Mouse (Mus musculus): ENCODE measurements around the gene Atg7. TPM values are rescaled to one million over a fixed set of nuclear protein-coding genes. Genes with fewer than 3 reads are reported as not detected.

Atg7 gene
- total and polyA plus RNA-seq, 3 experiments, result 11.1 to 15.7 (median 14.8) TPM

DNA sequence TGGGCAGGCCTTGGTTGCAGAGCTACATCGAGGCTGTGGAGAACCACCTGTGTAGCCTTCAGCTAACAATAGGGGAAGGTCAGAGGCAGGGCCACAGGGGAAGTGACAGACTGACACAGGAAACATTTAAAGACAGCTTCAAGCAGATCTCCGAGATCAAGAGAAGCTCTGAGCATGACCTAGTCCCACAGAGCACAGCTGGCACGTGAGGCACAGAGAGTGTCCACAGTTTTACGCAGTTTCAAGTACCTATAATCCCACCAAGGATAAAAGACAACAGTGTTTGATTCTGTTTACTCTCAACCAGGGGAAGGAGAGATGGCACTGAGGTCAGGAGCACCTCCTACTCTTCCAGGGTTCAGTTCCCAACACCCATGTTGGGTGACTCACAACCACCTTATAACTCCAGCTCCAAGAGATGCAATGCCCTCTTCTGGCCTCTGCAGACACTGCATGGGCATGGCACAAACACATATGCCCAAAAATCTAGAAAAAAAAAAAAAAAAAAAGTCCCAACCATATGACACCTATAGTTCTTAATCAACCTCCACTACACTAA is 251.7 kb downstream of the Atg7 start:
- Histone ChIP-seq H3K9me3 (replicated peaks; ENCODE audit: low read length) (peaks cover 6% of the 10 kb centered on the region), H3K27me3 (replicated peaks) (no peaks in the 10 kb centered on the region), H3K4me2 (ENCODE audit: insufficient read depth, low read depth, poor library complexity, severe bottlenecking) (peak overlapping the region; percentile 48; the same call in 1 of the 2 replicates), H3K79me2 (replicated peaks; ENCODE audit: control insufficient read depth, extremely low read depth, insufficient read depth, poor library complexity, severe bottlenecking) (peaks cover 82% of the 10 kb centered on the region), H3K4me1 (ENCODE audit: control insufficient read depth in 1 of 2, insufficient read depth in 2 of 2) (peaks cover 41 to 69% of the 10 kb centered on the region in 2 experiments), H3K27ac (ENCODE audit: insufficient read depth, low read depth) (peak overlapping the region; percentile 62), H3K36me3 (replicated peaks in 1 of 2; ENCODE audit: control insufficient read depth in 1 of 2, insufficient read depth in 1 of 2, low read length in 1 of 2) (peaks cover 6 to 56% of the 10 kb centered on the region in 2 experiments), H3K4me3 (replicated peaks in 1 of 3; ENCODE audit: low read depth in 2 of 3, low read length in 2 of 3, poor library complexity in 1 of 3) (peak overlapping the region in 1 of 3 experiments; percentile 4), H3K9ac (ENCODE audit: insufficient read depth, low read depth) (no peak overlapping the region)
- in situ Hi-C loops (cut with MboI; ENCODE audit: low pct_ligation_motif_present, low pct_unique_long_range_greater_than_20kb, low sequenced_read_pairs) (no loop called here), dilution Hi-C loops (cut with MboI; ENCODE audit: extremely low pct_ligation_motif_present, extremely low pct_unique_long_range_greater_than_20kb, low sequenced_read_pairs) (no loop called here)
- no peak for DNase-seq (ENCODE audit: extremely low read depth)
- TF ChIP-seq USF1 (IDR thresholded peaks at IDR 0.05; ENCODE audit: low read depth, low read length) (no peak), MAX (IDR thresholded peaks at IDR 0.05; ENCODE audit: low read length) (no peak), TBP (conservative IDR thresholded peaks at IDR 0.05; ENCODE audit: low read depth, low read length) (no peak), SIN3A (IDR thresholded peaks at IDR 0.05; ENCODE audit: low read length) (no peak), MAZ (IDR thresholded peaks at IDR 0.05; ENCODE audit: low read depth, low read length) (no peak), SMC3 (IDR thresholded peaks at IDR 0.05; ENCODE audit: low read depth, low read length) (peak; percentile 45; the same call in 1 of the 2 replicates), MYC (IDR thresholded peaks at IDR 0.05; ENCODE audit: low read depth, low read length) (no peak), BHLHE40 (IDR thresholded peaks at IDR 0.05; ENCODE audit: low read depth, low read length) (peak; percentile 56), CHD1 (IDR thresholded peaks at IDR 0.05; ENCODE audit: low read depth, low read length) (no peak), GABPA (IDR thresholded peaks at IDR 0.05; ENCODE audit: insufficient replicate concordance, low read depth, low read length) (no peak), MXI1 (IDR thresholded peaks at IDR 0.05; ENCODE audit: low read depth, low read length) (no peak), ZMIZ1 (IDR thresholded peaks at IDR 0.05; ENCODE audit: low read depth, low read length) (no peak), PAX5 (IDR thresholded peaks at IDR 0.05; ENCODE audit: low read length) (no peak), ETS1 (conservative IDR thresholded peaks at IDR 0.05; ENCODE audit: low read depth, low read length) (no peak), MEF2A (IDR thresholded peaks at IDR 0.05; ENCODE audit: borderline replicate concordance, low read depth, low read length) (no peak), JUN (IDR thresholded peaks at IDR 0.05; ENCODE audit: insufficient read depth, low read depth, low read length) (no peak), KAT2A (IDR thresholded peaks at IDR 0.05; ENCODE audit: insufficient replicate concordance, low read length) (no peak), RAD21 (IDR thresholded peaks at IDR 0.05; ENCODE audit: low read depth, low read length) (peak; percentile 31), JUND (conservative IDR thresholded peaks at IDR 0.05; ENCODE audit: low read depth, low read length) (no peak), ZC3H11A (IDR thresholded peaks at IDR 0.05; ENCODE audit: low read depth, low read length) (no peak), TCF12 (IDR thresholded peaks at IDR 0.05; ENCODE audit: low read depth, low read length) (no peak), E2F4 (IDR thresholded peaks at IDR 0.05; ENCODE audit: insufficient replicate concordance, low read depth, low read length) (no peak), USF2 (conservative IDR thresholded peaks at IDR 0.05; ENCODE audit: low read depth, low read length) (no peak), ZNF384 (IDR thresholded peaks at IDR 0.05; ENCODE audit: low read depth, low read length) (peak; percentile 70), ZKSCAN1 (IDR thresholded peaks at IDR 0.05; ENCODE audit: borderline replicate concordance, low read depth, low read length) (no peak), ELF1 (IDR thresholded peaks at IDR 0.05; ENCODE audit: low read depth, low read length) (no peak), CHD2 (IDR thresholded peaks at IDR 0.05; ENCODE audit: low read length) (no peak), RCOR1 (conservative IDR thresholded peaks at IDR 0.05; ENCODE audit: low read depth, low read length) (no peak), POLR2A (IDR thresholded peaks at IDR 0.05; ENCODE audit: low read depth, low read length) (no peak), HCFC1 (IDR thresholded peaks at IDR 0.05; ENCODE audit: low read depth, low read length) (no peak), UBTF (IDR thresholded peaks at IDR 0.05; ENCODE audit: low read depth, low read length) (no peak), POLR2AphosphoS2 (IDR thresholded peaks at IDR 0.05; ENCODE audit: low read depth, low read length) (no peak), IRF4 (IDR thresholded peaks at IDR 0.05; ENCODE audit: low read depth, low read length) (no peak), CTCF (conservative IDR thresholded peaks at IDR 0.05 in 1 of 2, IDR thresholded peaks at IDR 0.05 in 1 of 2; ENCODE audit: low read depth in 2 of 2, low read length in 2 of 2) (peak in 1 of 2 experiments; percentile 47; a peak in 2 of 4 replicates), EP300 (IDR thresholded peaks at IDR 0.05; ENCODE audit: low read length) (no peak), NRF1 (IDR thresholded peaks at IDR 0.05; ENCODE audit: low read depth, low read length) (no peak), NELFE (IDR thresholded peaks at IDR 0.05; ENCODE audit: low read depth, low read length) (no peak)
